Mouse (Mus musculus): ENCODE measurements at regions not wholly inside any gene's neighbourhood (a gene's known extent, or its start where the extent isn't known, plus 50 kb on each side); places are given as distances from the start of the nearest gene placed in this dataset.

- no peak for DNase-seq (ENCODE audit: low read depth, low spot score)
- H3K27ac ChIP-seq (ENCODE audit: control insufficient read depth, low read depth, low read length) = no peak overlapping the region
- TF ChIP-seq TBP (IDR thresholded peaks at IDR 0.05; ENCODE audit: low read depth, low read length) (no peak), ETS1 (IDR thresholded peaks at IDR 0.05; ENCODE audit: low read depth, low read length) (no peak), SIN3A (IDR thresholded peaks at IDR 0.05; ENCODE audit: low read length) (no peak), MAFK (IDR thresholded peaks at IDR 0.05; ENCODE audit: borderline replicate concordance, low read depth, low read length) (no peak), CTCF (IDR thresholded peaks at IDR 0.05 in 2 of 3, conservative IDR thresholded peaks at IDR 0.05 in 1 of 3; ENCODE audit: control insufficient read depth in 1 of 3, insufficient read depth in 1 of 3, low read depth in 2 of 3, low read length in 3 of 3, poor library complexity in 1 of 3, severe bottlenecking in 1 of 3) (no peak), NRF1 (IDR thresholded peaks at IDR 0.05; ENCODE audit: insufficient read depth, low read depth, low read length, poor library complexity, severe bottlenecking) (no peak), BHLHE40 (IDR thresholded peaks at IDR 0.05; ENCODE audit: borderline replicate concordance, low read depth, low read length) (no peak), MYC (IDR thresholded peaks at IDR 0.05; ENCODE audit: low read depth, low read length) (no peak), MYB (IDR thresholded peaks at IDR 0.05; ENCODE audit: low read depth, low read length) (no peak), MAX (IDR thresholded peaks at IDR 0.05; ENCODE audit: low read length) (no peak), JUND (IDR thresholded peaks at IDR 0.05; ENCODE audit: low read depth, low read length) (no peak), SMC3 (IDR thresholded peaks at IDR 0.05; ENCODE audit: low read depth, low read length) (no peak), ZC3H11A (IDR thresholded peaks at IDR 0.05; ENCODE audit: low read depth, low read length) (no peak), TCF12 (IDR thresholded peaks at IDR 0.05; ENCODE audit: low read depth, low read length) (no peak), GATA1 (IDR thresholded peaks at IDR 0.05; ENCODE audit: low read depth, low read length) (no peak), TAL1 (IDR thresholded peaks at IDR 0.05; ENCODE audit: low read length) (no peak), RAD21 (IDR thresholded peaks at IDR 0.05; ENCODE audit: low read depth, low read length) (no peak), CHD1 (IDR thresholded peaks at IDR 0.05; ENCODE audit: low read depth, low read length) (no peak), MEF2A (IDR thresholded peaks at IDR 0.05; ENCODE audit: extremely low read depth, insufficient replicate concordance, low read depth, low read length, poor library complexity, severe bottlenecking) (no peak), POLR2AphosphoS5 (IDR thresholded peaks at IDR 0.05; ENCODE audit: borderline replicate concordance, low read depth, low read length) (no peak)
Observed at GRCm38 (mm10) chr13:31504316-31504715, 51.6 kb upstream of the Foxq1 start.

GRCm38 (mm10) chr13:31505386-31505785 is 50.5 kb upstream of the Foxq1 start:
- DNase-seq (ENCODE audit: low read depth, low spot score) = no peak
- Histone ChIP-seq H3K27me3 (ENCODE audit: control insufficient read depth in 1 of 2, insufficient read depth in 2 of 2, low read length in 2 of 2) (no peaks in the 10 kb centered on the region), H3K4me3 (ENCODE audit: control insufficient read depth in 1 of 2, insufficient read depth in 1 of 2, low read depth in 2 of 2, low read length in 2 of 2) (no peak overlapping the region), H3K27ac (ENCODE audit: control insufficient read depth, low read depth, low read length) (no peak overlapping the region), H3K9me3 (replicated peaks; ENCODE audit: insufficient read depth, low read length) (no peaks in the 10 kb centered on the region), H3K79me2 (ENCODE audit: control insufficient read depth, insufficient read depth, low read length, poor library complexity) (no peaks in the 10 kb centered on the region), H3K4me1 (ENCODE audit: control insufficient read depth in 1 of 2, insufficient read depth in 2 of 2, low read length in 2 of 2) (no peaks in the 10 kb centered on the region), H3K36me3 (ENCODE audit: control insufficient read depth in 1 of 2, insufficient read depth in 2 of 2, low read length in 2 of 2) (no peaks in the 10 kb centered on the region), H3K9ac (ENCODE audit: control insufficient read depth, low read depth, low read length, poor library complexity, severe bottlenecking) (no peak overlapping the region)
- no peak for TF ChIP-seq CTCF (IDR thresholded peaks at IDR 0.05 in 2 of 3, conservative IDR thresholded peaks at IDR 0.05 in 1 of 3; ENCODE audit: control insufficient read depth in 1 of 3, insufficient read depth in 1 of 3, low read depth in 2 of 3, low read length in 3 of 3, poor library complexity in 1 of 3, severe bottlenecking in 1 of 3)
- TF ChIP-seq MXI1 (IDR thresholded peaks at IDR 0.05; ENCODE audit: low read depth, low read length) = no peak
- no peak for TF ChIP-seq MYC (IDR thresholded peaks at IDR 0.05; ENCODE audit: low read depth, low read length)
- no peak for TF ChIP-seq E2F4 (IDR thresholded peaks at IDR 0.05; ENCODE audit: borderline replicate concordance, low read depth, low read length)
- TF ChIP-seq UBTF (IDR thresholded peaks at IDR 0.05; ENCODE audit: borderline replicate concordance, insufficient read depth, low read depth, low read length) = no peak
- no peak for TF ChIP-seq POLR2AphosphoS5 (IDR thresholded peaks at IDR 0.05; ENCODE audit: borderline replicate concordance, low read depth, low read length)
- TF ChIP-seq ZNF384 (IDR thresholded peaks at IDR 0.05; ENCODE audit: low read depth, low read length) = no peak
- TF ChIP-seq TAL1 (IDR thresholded peaks at IDR 0.05; ENCODE audit: low read length) = no peak
- no peak for TF ChIP-seq KAT2A (conservative IDR thresholded peaks at IDR 0.05; ENCODE audit: low read depth, low read length)
- no peak for TF ChIP-seq NELFE (IDR thresholded peaks at IDR 0.05; ENCODE audit: low read depth, low read length)
- no peak for TF ChIP-seq USF2 (IDR thresholded peaks at IDR 0.05; ENCODE audit: borderline replicate concordance in 1 of 2, insufficient read depth in 1 of 2, low read depth in 1 of 2, low read length in 2 of 2)
- TF ChIP-seq ZC3H11A (IDR thresholded peaks at IDR 0.05; ENCODE audit: low read depth, low read length) = no peak

More at GRCm38 (mm10) chr13:31504316-31504715, 51.6 kb upstream of the Foxq1 start:
- Histone ChIP-seq H3K4me1 (ENCODE audit: control insufficient read depth in 1 of 2, insufficient read depth in 2 of 2, low read length in 2 of 2) (no peaks in the 10 kb centered on the region), H3K79me2 (ENCODE audit: control insufficient read depth, insufficient read depth, low read length, poor library complexity) (no peaks in the 10 kb centered on the region), H3K4me3 (ENCODE audit: control insufficient read depth in 1 of 2, insufficient read depth in 1 of 2, low read depth in 2 of 2, low read length in 2 of 2) (no peak overlapping the region), H3K9ac (ENCODE audit: control insufficient read depth, low read depth, low read length, poor library complexity, severe bottlenecking) (no peak overlapping the region), H3K9me3 (replicated peaks; ENCODE audit: insufficient read depth, low read length) (no peaks in the 10 kb centered on the region), H3K27me3 (ENCODE audit: control insufficient read depth in 1 of 2, insufficient read depth in 2 of 2, low read length in 2 of 2) (no peaks in the 10 kb centered on the region), H3K36me3 (ENCODE audit: control insufficient read depth in 1 of 2, insufficient read depth in 2 of 2, low read length in 2 of 2) (no peaks in the 10 kb centered on the region)
